Mouse (Mus musculus) cerebellum, adult 9-11 months (tissue): ENCODE measurements around the gene Fgfr2.

Experiments used
- DNase-seq: peaks from one replicate; pipeline ENCODE4 v3.0.0; 2022

The Fgfr2 gene

GRCm38 (mm10) chr7:130201020-130201419, 2922.1 kb downstream of the Fgfr2 start:
- no peak for DNase-seq

DNA sequence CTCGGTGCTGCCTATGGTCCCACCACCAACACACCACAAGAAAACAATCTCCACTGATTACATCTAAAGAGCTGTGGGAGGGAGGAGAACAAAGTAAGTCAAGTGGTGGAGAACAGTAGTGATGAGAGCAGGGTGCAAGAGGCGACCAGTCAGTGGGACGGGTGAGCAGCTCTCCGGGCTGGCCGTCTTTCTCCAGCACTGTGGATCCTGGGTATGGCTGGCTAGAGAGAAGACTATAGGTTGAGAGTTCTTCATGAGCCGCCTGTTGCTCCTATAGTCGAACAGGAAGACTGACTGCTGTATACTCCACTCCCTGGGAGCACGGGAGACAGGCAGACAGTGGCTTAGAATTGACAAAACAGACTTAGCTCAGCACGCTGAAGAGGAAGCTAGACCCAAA, 2923.2 kb downstream of the Fgfr2 start:
- no peak for DNase-seq

GRCm38 (mm10) chr7:130199317-130199716, 2923.8 kb downstream of the Fgfr2 start:
- DNase-seq: no peak

DNA sequence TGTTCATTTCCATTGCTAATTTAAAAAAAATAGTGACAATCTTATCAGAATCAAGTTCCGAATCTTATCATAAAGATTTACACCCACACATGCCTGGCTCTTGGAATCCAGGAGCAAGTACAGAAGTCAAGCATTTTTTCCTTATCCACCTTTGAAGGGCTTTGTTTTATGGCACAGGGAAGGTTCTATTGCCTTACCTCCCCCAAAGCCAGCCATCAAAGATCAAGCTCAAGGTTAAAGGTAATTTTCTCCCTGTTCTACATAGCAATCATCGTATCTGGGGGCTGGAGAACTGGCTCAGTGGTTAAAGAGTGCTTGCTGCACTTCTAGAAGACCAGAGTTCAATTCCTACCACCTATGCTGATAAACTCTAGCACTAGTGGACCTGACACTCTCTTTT, 2928.1 kb downstream of the Fgfr2 start:
- DNase-seq: no peak

DNA sequence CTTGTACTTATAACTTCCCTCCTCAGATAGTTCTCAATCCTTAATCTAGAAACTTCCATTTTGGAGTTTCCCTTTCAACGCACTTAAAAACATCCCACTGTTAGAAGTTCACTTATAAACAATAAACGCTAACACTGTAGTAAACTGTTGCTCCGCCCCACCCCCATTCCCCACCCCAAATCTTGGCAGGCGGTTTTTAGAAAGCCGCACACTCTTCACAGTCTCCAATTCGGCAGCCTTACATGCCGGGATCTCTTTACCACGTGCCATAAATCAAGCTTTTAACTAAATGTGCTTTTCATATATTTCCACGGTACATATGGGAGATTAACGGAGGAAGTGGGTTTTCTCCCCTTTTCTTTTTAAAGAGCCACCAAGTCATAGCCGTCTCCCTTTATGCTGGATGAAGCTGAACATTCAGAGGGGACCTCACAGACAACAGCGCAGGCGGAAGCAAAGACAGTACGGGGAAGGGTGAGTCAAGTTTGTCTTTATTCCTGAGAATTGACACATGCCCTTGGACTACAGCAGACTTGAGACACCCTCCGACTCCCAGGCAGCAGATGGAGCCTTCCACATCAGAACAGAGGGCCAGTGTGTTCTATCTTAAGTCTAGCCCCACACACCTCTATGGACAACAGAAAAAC, 2932.7 kb downstream of the Fgfr2 start:
- DNase-seq: no peak

- no peak for DNase-seq
Observed at GRCm38 (mm10) chr7:130189901-130190300, 2933.2 kb downstream of the Fgfr2 start.

- DNase-seq: no peak
Observed at GRCm38 (mm10) chr7:130188108-130188507, 2935.0 kb downstream of the Fgfr2 start.

- DNase-seq: no peak
Observed at GRCm38 (mm10) chr7:130184864-130185263, 2938.3 kb downstream of the Fgfr2 start.

- no peak for DNase-seq
Observed at GRCm38 (mm10) chr7:130183960-130184359, 2939.2 kb downstream of the Fgfr2 start.

- no peak for DNase-seq
Observed at GRCm38 (mm10) chr7:130182551-130182950, 2940.6 kb downstream of the Fgfr2 start.

DNA sequence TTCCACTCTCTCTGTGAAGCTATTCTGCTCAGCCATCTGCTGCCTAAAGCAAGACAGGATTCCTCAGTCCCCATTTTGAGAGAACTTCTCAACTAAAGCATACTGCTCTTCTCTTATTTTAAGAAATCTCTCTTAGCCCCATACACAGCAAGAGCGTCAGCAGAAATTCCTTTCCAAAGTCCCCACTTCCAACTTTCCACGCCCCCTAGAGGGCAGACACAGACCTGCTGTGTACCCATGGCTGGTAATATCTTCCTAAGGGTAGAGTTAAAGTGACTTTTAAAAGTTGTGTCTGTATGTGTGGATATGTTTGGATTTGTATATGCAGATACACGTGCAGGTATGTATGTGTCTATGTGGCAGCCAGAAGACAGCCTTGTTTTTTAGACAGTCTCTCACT, 2944.2 kb downstream of the Fgfr2 start:
- no peak for DNase-seq

- DNase-seq: no peak
Observed at GRCm38 (mm10) chr7:130177009-130177408, 2946.1 kb downstream of the Fgfr2 start.

DNA sequence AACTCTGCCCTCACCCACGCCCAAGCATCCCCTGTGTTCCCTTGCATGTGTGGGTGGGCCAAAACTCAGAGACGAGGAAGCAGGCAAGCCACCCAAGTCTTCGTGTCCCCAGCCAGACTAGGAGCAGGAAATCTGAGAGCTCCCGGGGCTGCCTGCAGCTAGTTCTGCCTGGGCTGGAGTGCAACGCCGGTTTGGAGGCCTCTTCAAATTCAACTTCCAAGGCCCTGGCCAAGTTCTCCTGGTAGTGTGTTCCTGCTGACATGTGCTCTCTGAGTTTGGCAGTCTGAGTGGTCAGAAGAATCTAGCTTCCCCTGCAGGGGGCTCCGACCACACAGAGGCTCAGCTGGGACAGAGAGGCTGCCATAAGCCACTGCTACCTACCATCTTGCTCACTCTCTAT, 2948.6 kb downstream of the Fgfr2 start:
- no peak for DNase-seq

DNA sequence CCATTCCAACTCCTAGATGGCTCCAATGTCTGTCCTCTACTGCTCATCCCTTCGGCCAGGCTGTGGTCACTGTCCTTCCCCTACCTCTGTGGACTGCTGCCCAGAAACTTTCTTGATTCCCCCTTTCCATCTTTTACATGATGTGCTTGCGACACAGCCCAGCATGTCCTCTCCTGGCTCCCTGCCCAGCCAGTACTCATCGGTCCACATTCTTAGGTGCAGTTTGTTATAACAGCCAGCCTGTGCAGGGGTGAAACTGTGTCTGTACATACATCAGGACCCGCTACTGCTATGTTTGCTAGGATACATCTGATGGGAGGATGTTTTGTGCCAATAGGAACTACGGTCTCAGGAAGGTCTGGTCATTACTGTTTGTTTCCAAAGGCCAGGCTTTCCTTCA, 2949.2 kb downstream of the Fgfr2 start:
- DNase-seq: no peak

DNA sequence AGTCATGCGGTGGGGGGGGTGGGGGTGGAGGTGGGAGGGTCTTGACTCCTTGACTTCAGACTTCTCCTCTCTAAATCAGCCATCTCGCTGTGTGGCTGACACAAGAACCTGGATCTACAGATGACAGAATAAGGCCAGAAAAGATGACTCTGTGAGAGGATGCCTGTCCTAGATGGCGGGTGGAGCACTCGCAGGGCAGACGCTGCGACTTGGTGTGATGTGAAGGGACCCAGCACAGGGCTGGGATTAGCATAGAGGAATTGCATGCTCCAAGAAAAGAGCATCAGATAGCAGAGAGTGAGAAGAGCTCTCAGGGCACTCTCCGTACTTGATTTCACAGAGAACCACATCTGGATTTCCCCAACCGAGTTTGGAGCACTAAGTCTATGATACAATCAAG, 2953.0 kb downstream of the Fgfr2 start:
- DNase-seq: no peak

- no peak for DNase-seq
Observed at GRCm38 (mm10) chr7:130168296-130168695, 2954.9 kb downstream of the Fgfr2 start.

DNA sequence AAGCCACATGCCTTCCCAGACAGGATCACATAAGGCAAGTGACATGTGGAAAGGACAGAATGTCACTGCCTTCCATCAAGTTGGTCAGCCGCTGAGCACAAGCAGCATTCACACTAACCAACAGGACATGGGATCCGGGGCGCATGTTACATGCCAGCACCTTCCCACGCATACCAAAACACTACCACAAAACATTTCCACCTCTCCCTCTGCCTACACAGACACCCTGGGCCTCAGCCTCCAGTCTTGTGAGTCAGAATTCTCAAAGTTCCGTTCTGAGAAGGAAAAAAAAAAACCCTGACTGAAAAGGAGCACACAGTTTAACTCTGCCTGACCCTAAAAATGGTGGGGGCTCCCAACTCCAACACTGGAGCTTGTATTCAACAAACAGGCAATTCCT, 2955.9 kb downstream of the Fgfr2 start:
- no peak for DNase-seq

- no peak for DNase-seq
Observed at GRCm38 (mm10) chr7:130166190-130166589, 2957.0 kb downstream of the Fgfr2 start.

DNA sequence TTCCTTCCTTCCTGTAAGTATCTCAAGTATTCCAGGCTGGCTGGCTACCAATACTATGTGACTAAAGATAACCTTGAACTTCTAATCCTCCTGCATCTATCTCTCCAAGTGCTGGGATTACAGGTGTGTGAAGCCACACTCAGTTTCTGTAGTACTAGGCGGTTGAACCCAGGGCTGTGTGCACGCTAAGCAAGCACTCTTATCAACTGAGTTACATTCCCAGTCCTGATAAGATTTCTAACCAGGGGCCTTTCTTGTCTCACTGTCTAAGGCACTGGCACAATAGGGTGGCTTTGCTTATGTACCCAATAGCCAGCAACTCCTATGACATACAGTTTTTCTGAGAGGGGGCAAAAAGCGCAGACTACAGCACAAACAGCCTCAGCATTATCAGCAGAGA, 2957.7 kb downstream of the Fgfr2 start:
- DNase-seq: no peak

- DNase-seq: no peak
Observed at GRCm38 (mm10) chr7:130162718-130163117, 2960.4 kb downstream of the Fgfr2 start.

GRCm38 (mm10) chr7:130161581-130161980, 2961.6 kb downstream of the Fgfr2 start:
- no peak for DNase-seq

DNA sequence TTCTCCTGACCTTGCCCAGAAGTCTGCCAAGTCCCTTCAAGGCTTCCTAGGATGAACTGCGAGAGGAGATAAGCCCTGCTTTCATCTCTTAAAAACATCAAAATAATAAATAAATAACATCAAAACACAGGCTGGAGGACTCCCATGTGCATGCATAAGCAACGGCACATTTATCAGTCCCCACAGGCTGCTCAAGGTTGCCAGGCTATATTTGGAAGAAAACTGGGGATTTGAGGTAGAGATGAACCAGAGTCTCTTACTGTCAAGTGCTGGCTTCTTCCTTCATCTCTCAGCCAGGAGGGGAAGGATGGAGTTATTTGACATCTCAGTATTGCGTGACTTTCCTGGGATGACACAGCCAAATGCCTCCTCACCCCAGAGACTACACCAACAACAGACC, 2964.3 kb downstream of the Fgfr2 start:
- no peak for DNase-seq

GRCm38 (mm10) chr7:130153363-130153969, 2969.7 kb downstream of the Fgfr2 start:
- DNase-seq: no peak

GRCm38 (mm10) chr7:130148906-130149305, 2974.2 kb downstream of the Fgfr2 start:
- DNase-seq: no peak

DNA sequence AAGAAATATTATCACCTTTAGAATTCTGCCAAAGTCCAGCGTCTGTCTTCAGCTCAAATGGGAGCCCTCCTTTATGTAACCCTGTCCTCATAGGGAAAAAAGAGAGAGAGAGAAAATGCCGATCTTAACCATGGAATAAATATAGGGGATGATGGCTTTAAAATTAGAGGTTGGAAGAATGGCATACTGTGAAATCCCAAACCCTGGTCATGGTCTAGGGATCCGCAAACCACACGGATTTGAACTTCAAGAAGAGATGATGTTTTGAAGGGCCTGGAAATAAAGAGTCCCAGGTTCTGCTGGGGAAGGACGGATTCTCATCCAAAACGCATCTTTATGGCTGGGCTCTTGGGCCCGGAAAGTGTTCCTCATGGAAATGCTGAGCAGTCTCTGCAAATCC, 2975.9 kb downstream of the Fgfr2 start:
- DNase-seq: no peak
